Mouse (Mus musculus) adrenal gland (tissue): ENCODE measurements at regions not wholly inside any gene's neighbourhood (a gene's known extent, or its start where the extent isn't known, plus 50 kb on each side); places are given as distances from the start of the nearest gene placed in this dataset.
"Not testable (repeated sequence)": the region's sequence is repeated elsewhere in the genome, so short reads cannot be mapped to it uniquely, and the experiment has no call there.

Experiments used
- intact Hi-C: fragments of 180-260 bp; cut with DNase I; formaldehyde crosslinking; loops from one replicate; pipeline ENCODE4 v1.15.1; 2025

DNA sequence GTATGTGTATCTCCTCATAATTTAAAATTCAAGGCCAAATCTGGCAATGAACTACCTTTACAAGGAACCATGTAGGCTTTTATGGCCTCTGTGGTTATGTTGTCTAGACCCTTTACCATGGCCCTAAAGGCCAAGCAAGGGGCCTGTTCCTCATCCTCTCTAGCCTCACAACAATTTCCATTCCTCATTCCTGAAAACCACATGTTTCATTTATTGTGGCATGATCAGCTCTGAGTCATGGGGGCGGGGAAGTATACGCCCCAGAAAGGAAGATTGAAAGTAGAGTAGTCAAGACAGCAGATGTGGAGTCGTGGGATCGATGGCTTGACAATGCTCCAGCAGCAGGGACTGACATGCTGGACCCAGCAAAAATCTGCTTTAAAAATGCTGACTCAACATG, 326.8 kb upstream of the Rnf219 start:
- intact Hi-C loops = no loop called here

DNA sequence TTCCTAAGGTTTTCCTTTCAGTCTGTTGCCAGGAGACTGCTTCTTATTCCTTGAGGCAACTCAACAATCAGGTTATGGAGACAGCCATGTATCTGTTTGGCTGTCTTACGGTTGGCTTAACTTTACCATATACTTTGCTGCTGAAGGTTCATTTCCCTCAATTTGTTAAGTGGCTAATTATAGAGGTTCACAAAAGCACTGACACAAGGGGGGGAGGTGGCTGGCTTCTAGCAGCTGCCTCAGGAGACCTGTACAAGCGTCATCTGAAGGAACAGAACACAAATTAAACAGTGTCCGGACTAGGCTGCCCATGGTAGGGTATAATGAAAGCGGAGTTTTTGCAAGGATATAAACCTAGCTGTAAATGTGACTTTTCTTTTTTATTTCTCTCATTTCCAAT, 305.0 kb upstream of the Rnf219 start:
- intact Hi-C loops = no loop called here

DNA sequence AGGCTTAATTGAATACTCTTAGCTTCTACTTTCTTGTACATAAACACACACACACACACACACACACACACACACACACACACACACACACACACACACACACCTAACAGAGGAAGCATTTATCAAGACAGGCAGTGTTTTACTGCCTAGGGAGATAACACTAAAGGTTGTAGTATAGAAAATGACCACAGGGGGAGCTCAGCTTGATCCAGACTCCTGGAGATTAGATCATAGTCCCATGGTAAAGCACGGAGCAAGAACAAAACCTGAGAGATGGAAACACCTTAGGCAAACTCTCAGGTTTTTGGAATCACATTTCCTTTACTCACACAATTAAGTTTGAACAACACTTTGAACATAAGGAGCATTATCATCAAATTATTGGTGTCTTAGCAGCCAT, 302.5 kb upstream of the Rnf219 start:
- intact Hi-C loops = no loop called here

DNA sequence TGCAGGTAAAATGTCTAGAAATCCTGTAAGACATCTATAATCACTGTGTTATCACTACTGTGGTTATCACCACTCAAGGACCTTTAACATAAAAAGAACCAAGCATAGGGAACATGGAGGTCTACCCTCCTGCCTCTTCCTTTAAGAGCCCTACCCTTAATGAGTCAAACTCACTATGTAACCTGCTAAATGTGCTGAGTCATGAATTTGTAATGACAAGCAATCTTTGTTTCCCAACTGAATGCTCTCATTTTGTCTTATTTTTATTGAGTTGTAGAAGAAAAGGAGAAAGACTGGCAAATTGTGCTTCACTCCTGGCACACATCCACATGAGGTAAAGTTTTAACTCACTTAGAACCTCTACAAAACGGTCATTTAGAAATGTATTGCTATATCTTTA, 301.8 kb upstream of the Rnf219 start:
- intact Hi-C loops = no loop called here

DNA sequence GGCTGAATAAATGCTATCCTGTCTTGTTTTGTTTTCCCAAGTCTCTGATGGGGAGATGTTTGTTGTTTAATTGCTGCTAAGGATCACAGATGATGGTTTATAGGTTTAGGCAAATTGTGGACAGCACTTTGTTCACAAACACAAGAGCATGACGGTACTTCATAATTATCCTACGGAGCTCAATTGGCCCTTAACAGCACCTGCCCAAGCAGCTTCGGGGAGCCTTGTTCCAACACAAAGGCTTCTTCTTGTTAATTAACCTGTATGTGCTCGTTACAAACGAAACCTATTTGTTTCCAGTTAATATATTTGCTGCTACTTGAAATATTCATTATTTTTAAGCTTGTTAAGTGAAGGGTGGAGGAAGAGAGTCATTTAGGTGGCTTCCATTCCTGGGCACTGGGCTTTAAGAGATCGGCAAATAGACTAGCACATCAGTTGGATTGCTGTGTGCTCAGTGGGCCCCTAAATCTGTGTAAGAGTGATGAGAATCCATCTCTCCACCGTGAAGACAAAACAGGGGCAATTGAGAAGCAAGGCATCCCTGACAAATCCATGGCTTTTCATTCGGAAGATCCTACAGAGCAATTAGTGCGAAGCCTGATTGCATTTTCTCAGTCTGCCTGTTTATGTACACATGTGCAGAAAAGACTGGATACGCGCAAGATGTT, 299.6 kb upstream of the Rnf219 start:
- intact Hi-C loops = no loop called here

DNA sequence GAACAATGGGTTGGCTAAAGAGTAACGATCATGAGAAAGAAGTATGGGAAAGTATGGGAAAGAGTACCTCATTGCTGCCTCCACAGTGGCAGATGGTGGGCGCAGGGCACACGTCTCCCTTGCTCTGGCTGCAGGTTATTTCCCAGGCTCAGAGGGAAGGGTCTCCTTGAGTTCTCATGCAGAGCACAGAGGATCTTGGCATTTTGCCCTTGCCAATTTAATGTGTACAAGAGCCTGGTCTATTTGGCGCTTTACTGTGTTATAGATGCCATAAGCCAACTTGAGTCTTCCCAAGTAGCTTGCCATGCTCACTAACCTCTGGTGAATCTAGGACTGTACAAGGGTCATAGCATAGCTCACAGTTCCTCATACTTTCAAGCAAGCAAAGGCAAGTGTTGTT, 296.7 kb upstream of the Rnf219 start:
- intact Hi-C loops = loop anchor here (10.0 kb wide), 1 partner anchor 1104 kb away; no protein-coding TSS in a partner anchor

DNA sequence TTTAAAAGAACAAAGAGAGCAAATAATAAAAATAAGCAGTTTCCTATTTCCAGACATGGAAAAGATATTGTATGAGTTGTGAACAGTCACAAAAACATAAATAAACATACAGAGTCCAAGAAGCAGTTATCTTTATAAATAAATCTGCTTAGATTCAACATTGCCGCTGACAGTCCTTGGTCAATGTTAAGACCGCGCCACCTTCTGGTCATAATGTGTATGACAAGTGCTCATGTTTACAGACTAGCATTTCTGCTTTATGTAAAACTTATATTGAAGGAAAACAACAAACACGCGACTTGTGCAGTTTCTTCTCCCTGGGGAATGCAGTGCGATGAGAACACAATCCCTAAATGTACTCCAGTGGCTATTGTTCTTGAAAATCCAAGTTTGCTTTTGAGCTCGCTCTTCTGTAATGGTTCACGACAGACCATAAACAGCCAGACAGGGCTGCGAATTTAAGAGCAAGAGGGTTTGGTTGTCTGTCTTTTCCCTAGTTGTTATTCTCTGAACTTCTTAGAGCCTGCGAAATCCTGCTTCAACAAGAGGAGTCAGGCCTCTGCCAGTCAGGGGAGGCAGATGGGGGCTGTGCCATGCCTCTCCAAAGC, 291.6 kb upstream of the Rnf219 start:
- intact Hi-C loops = loop anchor here (5.0 to 10.0 kb wide), 2 partner anchors 772 to 1099 kb away; no protein-coding TSS in a partner anchor

DNA sequence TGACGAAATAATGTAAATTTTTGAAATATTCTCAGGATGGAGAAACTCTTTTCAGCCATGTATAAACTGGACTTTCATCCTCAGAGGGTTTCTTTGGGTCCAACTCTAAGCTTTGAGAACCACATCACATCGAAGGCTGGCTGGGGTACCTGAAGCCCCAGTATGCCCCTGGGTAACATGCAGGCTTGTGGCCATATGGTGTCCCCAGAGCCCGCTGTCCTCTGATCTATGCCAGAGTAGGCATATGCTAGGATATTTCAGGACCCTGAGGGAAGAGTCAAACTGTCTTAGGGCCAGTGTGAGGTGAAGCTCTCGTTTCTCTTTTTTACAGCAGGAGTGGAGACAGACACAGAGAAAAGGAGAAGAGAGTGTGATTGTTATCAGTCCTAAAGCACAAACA, 289.6 kb upstream of the Rnf219 start:
- intact Hi-C loops = loop anchor here (5.0 to 10.0 kb wide), 2 partner anchors 770 to 1097 kb away; no protein-coding TSS in a partner anchor

DNA sequence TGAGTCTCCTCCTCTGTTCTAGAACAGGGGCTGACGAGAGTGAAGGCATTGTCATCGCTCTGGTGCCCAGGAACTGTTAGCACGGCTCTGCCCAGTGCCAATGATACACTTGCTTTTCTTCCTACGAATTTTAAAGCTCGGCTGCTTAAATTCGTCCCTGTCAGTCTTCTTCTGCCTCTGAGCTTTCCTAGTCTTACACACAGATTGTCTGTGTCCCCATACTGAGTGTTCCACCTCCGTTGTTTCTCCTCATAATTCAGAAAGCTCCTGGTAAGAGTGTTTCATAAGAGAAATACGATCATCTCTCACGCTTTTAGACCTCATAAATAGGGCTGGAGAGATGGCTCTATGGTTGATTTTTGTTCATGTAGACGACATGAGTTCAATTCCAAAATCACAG, 282.9 kb upstream of the Rnf219 start:
- intact Hi-C loops = no loop called here

DNA sequence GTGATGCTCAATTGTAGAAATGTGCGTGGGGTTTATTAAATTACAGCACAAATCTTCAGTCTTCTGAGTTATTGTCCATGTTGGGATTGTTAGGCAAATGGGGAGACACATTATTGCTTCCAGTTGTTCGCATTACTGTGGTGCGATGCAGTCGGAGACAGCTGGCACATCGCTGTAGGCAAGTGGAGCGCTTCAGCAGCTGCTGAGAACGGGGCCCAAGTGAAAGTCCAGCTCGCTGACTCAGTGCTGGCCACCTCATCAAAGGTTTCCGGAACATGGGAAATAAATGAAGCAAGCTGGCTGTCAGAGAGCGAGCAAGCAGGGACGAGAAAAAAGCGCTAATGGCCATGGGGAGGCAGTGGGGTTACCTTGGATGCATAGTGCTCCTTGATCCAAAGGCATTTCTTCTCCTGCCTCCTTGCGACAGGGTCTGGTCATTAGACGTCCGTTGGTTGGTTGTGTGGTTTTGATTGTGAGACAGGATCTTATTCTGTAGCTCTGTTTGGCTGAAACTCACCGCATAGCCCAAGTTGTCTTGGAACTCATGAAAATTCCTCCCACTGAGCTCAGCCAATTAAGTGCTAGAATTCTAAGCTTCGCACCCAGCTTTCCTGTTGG, 274.0 kb upstream of the Rnf219 start:
- intact Hi-C loops = no loop called here

DNA sequence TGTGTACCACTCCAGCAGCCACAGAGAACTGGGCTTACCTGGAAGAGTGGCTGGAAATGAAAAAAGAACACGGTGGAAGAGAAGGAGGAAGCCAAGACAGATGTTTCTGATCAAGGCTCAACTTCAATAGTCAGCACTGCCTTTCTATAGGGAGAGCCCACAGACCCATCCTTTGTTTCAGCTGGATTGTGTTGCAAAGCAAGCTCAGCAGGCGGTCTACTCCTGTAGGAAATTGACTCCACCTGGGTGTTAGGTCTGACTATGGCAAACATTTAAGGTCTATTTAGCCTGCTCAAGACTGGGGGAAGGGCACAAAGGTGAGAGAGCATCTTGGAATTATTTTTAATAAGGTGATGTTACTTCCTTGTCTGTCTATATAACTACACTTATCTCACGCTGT, 266.9 kb upstream of the Rnf219 start:
- intact Hi-C loops = no loop called here

DNA sequence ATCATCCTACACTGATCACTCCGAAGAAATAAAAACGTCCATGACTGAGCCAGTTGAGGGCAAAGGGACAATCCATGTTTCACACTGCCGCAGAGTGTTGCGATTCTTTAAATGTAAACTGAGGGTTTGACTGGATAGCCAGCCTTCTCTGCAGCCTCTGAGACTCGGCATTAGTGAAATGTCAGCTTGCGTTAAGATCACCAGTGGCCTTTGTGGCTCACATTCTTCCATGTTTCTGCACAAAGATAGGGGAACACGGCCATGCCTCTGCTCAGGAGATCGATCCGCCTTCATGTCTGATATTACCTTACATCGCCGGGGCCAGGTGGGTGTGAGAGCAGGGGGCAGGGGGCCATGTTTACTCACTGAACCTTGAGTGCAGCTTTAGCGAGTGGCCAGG, 262.6 kb upstream of the Rnf219 start:
- intact Hi-C loops = no loop called here

DNA sequence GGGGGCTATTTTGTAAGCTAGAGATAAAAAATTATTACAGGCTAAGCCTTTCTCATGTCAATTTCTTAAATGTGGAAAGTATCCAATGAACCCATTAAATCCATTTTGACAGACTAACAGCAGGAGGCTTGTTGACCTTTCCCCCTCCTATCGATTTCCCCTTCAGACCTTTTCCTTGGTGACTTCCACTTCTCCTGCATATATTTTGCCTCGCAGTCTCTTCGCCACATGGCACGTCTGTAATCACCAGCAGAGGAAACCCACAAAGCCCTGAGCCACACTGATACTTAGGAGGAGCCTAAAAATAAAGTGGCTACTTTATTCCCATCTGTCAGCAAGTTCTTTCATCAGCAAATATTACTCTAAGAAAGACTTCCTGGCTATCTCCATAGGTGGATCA, 247.5 kb upstream of the Rnf219 start:
- intact Hi-C loops = no loop called here

DNA sequence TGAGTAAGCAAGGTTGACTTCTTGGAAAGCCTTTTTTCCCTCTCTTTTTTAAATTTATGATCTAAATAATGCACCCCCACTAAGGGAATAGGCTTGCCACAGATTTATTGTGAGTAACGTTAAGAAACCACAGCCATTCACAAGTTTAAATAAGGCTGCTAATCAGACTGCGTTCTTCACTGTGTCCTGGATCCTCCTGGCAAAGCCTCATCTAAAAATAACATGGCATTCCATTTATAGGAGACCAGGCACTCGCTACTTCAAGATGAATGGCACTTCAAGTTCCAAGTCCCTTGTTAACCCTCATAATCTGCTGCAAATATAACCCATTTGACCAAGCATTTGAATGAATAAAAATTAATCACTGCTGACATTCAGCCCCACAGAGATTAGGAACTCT, 211.8 kb upstream of the Rnf219 start:
- intact Hi-C loops = no loop called here

DNA sequence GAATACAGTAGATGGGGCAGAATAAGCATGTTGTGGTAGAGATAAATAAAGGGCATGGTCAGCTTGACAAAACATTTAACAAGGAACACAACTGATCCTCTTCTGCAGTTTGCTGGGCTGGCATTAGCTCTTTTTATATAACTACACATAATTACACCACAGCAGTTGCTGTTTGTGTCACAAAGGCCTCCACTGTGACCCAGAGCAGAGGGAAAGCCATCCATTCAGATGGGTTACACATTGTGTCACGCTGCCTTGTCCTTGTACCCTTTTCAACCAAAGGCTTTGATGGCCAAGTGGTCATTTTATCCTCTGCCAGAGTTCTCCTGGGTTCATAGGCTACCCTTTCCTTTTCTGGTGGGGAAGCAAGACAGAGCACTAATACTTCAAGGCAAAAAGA, 209.6 kb upstream of the Rnf219 start:
- intact Hi-C loops = no loop called here

DNA sequence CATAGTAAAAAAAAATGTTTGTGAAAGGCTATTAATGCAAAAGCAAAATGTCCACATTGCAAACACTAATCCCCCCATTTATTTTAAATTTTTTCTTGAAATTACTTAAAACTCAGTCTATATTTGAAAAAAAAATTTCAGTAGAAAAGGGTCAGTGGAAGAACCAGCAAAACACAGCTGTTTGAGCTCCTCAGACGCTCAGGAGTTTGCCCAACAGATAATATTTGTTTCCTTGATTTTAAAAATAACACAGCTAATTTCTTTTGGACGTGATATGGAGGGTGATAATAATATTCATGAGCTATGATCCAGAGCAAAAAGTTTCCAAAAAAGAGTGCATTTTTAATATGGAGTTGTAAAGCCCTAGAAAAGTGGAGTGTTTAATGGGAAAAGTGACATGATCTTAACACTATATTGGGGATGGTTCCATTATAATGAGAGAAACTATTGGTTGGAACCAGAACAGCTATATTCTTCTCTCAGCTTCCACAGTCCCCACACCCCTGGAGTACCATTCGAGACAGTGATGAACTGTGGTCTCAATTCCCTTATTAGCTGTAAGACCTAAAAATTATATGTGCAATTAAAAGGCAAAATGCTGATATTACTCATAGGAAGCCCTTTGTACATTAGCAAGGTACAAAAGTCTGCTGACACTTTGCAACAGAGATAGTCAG, 209.0 kb upstream of the Rnf219 start:
- intact Hi-C loops = no loop called here

DNA sequence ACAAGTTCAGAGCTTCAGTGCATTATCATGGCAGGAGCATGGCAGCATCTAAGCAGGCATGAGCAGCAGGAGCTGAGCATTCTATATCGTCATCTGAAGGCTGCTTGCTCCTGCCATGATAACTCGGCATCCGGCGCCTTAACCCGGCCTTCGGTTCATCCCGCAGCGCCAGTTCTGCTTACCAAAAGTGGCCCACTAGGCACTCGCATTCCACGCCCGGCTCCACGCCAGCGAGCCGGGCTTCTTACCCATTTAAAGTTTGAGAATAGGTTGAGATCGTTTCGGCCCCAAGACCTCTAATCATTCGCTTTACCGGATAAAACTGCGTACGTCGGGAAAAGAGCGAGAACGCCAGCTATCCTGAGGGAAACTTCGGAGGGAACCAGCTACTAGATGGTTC, 193.2 kb upstream of the Rnf219 start:
- intact Hi-C loops = not testable (repeated sequence)

DNA sequence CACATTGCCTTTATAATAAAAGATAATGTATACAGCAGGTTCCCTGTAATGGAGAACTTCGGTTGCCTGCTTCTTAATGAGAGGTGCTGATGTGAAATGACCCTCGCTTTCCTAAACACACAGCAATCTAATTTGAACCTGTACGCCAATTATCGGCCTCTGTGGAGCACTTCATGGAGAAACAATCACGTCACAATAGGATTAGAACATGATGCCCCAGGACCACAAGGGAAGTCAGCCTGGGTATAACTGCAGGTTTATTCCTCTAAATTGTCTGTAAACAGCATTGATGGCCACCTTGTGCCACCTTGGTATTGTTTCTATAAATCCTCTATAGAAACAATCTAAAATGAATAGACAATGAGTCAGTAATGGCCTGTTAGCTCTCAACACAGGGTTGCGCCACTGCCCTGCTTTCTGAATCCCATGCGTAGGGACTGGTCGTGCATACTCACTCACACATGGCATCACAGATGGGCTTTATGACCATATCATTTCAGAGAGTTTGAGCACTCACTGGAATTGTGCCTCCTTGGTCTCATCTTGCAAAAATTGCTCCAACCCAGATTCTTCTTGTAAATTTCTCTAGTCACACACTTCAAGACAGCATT, 179.9 kb upstream of the Rnf219 start:
- intact Hi-C loops = no loop called here

DNA sequence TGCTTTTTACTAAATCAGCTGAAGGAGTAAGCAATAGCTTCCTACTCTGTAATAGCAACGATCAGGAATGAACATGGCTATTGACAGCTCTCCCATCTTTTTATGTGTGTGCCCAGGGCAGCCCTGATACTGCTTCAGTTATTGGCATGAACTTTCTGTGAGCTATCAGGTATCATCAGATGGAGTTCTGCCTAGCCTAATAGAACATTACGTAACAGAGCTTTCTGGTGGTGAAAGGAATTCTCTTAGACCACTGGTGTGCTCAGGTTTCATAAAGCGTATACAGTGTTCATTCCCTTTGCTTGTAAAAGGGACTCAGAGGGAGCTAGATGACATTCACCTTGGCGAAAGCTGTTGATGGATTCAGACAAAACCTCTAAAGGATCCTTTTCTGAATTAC, 176.5 kb upstream of the Rnf219 start:
- intact Hi-C loops = no loop called here

DNA sequence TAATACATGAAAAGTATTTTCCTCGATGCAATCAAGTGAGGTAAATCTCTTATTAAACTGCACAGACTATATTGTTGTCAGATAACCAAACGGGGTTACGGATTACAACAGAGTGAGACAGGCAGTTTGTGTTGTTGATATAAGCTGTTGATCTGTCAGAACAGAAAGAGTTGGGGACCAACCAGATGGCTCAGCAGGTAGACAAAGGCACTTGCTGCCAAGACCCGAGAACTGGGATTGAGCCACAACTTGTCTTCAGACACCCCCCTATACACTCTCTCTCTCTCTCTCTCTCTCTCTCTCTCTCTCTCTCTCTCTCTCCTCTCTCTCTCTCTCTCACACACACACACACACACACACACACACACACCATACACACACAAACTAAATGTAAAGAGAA, 172.7 kb upstream of the Rnf219 start:
- intact Hi-C loops = no loop called here

DNA sequence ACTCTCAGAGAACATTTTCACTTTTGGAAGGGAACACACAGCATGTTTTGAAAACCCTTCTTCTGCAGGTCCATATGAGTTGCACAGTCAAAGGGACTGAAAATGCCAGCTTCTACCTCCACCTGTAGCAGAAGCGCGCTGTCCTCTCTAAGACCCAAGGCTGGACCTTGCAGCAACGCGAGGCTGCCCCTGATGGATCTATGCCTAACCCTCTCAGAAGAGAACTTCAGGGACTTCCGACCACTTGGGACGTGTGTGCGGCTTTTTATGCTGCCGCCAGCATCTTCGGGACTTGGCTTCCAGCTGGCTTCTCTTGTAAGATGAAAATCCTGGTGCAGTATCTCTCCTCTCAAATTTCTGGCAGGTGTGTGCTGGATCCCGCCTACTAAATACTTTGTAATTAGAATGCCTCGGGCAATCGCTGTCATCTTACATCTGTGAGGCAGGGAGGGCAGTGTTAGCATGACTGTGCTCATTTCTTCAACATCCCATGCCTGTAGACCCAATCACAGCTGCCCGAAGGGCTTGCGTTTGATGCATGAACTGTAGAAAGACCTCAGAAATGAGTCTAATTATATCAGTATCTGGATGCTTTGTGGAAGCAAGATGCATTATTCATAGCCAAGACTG, 171.8 kb upstream of the Rnf219 start:
- intact Hi-C loops = no loop called here
